Mouse (Mus musculus): ENCODE data around the gene Rsf1.

- TF ChIP-seq CTCF (IDR thresholded peaks at IDR 0.05; ENCODE audit: low read depth, low read length) (no peak), GATA1 (IDR thresholded peaks at IDR 0.05; ENCODE audit: borderline replicate concordance, low read length) (no peak)
These were observed 139.4 kb downstream of the Rsf1 start for GRCm38 (mm10) chr7:97719078-97719477.
